Mouse (Mus musculus): ENCODE results near the gene Oser1.
A peak's percentile ranks its signal among the peaks of the same experiment; 100 is the strongest.

- TF ChIP-seq CTCF (IDR thresholded peaks at IDR 0.05; ENCODE audit: low read depth): peak; percentile 100
- TF ChIP-seq EP300 (IDR thresholded peaks at IDR 0.05; ENCODE audit: low read depth): no peak
Observed at GRCm38 (mm10) chr2:163472466-163472851, 48.0 kb upstream of the Oser1 start, which contains the start of gene Fitm2.
